ENCODE assay signal across 18 mouse cellular contexts in genomic region chr2:39157916-39158315, GRCm38 (mm10). TPM values are rescaled to one million over a fixed set of nuclear protein-coding genes. Genes with fewer than 3 reads are reported as not detected.
DNase-seq lines count a peak whose midpoint lies in the region; ATAC-seq and TF ChIP-seq lines count a peak whose summit lies in the region.
"Had no signal": no experiment of that assay in that cellular context is flagged by ENCODE, and none has a peak within 500 bp of the region (broad histone marks: within the 10 kb centered on the region; RNA-seq: fewer than 3 reads in every experiment).

No protein-coding gene starts in this region.

- DNase-seq in cerebellum, adult 9-10 months, result peak; percentile 41
- no peak for DNase-seq in cerebellum, adult 11 months
- DNase-seq in heart, adult 18-20 months, result no peak
- no peak for DNase-seq in layer of hippocampus, adult 2 months (ENCODE audit: low spot score in 2 of 2)
- no peak for DNase-seq in layer of hippocampus, adult 9-10 months (ENCODE audit: low spot score)
- peak; percentile 41 for DNase-seq in adipocyte (ENCODE audit: low spot score)
- no peak for DNase-seq in lung, postnatal 10 days
- DNase-seq: adrenal gland, postnatal 14 days; cerebellum, adult 9-11 months; kidney, adult 9 months; layer of hippocampus, adult 9-11 months; lung, adult 2 months; midbrain, embryonic 14.5 days; retina, postnatal 1 day; right cerebral cortex, postnatal 4 days; thymus, postnatal 36 days had no signal

- no peak for ATAC-seq in heart, embryonic 15.5 days (replicated peaks; ENCODE audit: insufficient number of reproducible peaks, insufficient read depth, low FRiP score, low read depth)

- peaks cover 8% of the 10 kb centered on the region; the same call in 1 of the 2 replicates for H3K4me1 ChIP-seq in heart, embryonic 15.5 days (replicated peaks)
- H3K4me1 ChIP-seq: forebrain, embryonic 12.5 days had no signal

- no peaks in the 10 kb centered on the region for H3K27me3 ChIP-seq in heart, embryonic 15.5 days
- H3K27me3 ChIP-seq: forebrain, embryonic 12.5 days had no signal

- no peak overlapping the region for H3K9ac ChIP-seq in heart, embryonic 15.5 days
- H3K9ac ChIP-seq: forebrain, embryonic 12.5 days had no signal

- no peaks in the 10 kb centered on the region for H3K9me3 ChIP-seq in heart, embryonic 15.5 days (replicated peaks)
- H3K9me3 ChIP-seq: forebrain, embryonic 12.5 days had no signal

- peak overlapping the region; percentile 50; the same call in 1 of the 2 replicates for H3K27ac ChIP-seq in heart, embryonic 15.5 days
- peak overlapping the region; percentile 24; the same call in 1 of the 2 replicates for H3K27ac ChIP-seq in layer of hippocampus, adult 2 months
- H3K27ac ChIP-seq: forebrain, embryonic 12.5 days had no signal

- no peak overlapping the region for H3K4me3 ChIP-seq in heart, embryonic 15.5 days
- no peak overlapping the region for H3K4me3 ChIP-seq in layer of hippocampus, adult 2 months
- H3K4me3 ChIP-seq: forebrain, embryonic 12.5 days had no signal

- H3K4me2 ChIP-seq in heart, embryonic 15.5 days, result no peak overlapping the region
- H3K4me2 ChIP-seq: forebrain, embryonic 12.5 days had no signal

- 44% methylated on average over 1 of the region's 1 CpGs for WGBS in heart, embryonic 15.5 days

- H3K36me3 ChIP-seq in heart, embryonic 15.5 days, result no peaks in the 10 kb centered on the region

- TF ChIP-seq CTCF in layer of hippocampus, adult 2 months (conservative IDR thresholded peaks at IDR 0.05), result no peak

RNA-seq across cellular contexts. Expression of gene Scai, which starts 32.6 kb away (rescaled TPM):
- polyA plus RNA-seq in heart, embryonic 15.5 days (2015; fragmentation: Nextera tagmentation; extraction: Ambion mirVana), result 5.3 and 6.5 TPM in 2 replicates
- total RNA-seq in heart, adult 18-20 months (2021), result 1 to 10 TPM; 5.0 to 5.1 TPM
- 10 to 100 TPM; 53.8 to 58.7 TPM for total RNA-seq in layer of hippocampus, adult 2 months (2021)

Comparison
In these comparisons a context has a peak if more than half of its experiments do, and no peak if none do; other contexts are left out.
1. DNase-seq: peak in cerebellum, adult 9-10 months (single experiment) and adipocyte (single experiment); none in cerebellum, adult 11 months (single experiment), heart, adult 18-20 months (0 of 2), layer of hippocampus, adult 2 months (0 of 2), layer of hippocampus, adult 9-10 months (single experiment) and lung, postnatal 10 days (single experiment).
2. RNA of gene Scai, which starts 32.6 kb away (total RNA-seq): 53.8 to 58.7 TPM in layer of hippocampus, adult 2 months; 5.0 to 5.1 TPM in heart, adult 18-20 months; every median in the first group is over 4 times any median in the second.